Mouse (Mus musculus) kidney, adult 2 months (tissue): ENCODE measurements around the gene Slc17a5.

Source experiments
- CTCF ChIP-seq: fragments of 200-500 bp; conservative IDR thresholded peaks from 2 replicates; pipeline ENCODE4 v1.5.1; 2011; ENCODE audit warnings: low read depth, mild to moderate bottlenecking, control low read depth, low read length, moderate library complexity, mixed read lengths; ENCODE audit not compliant: insufficient read depth, insufficient read length
- POLR2A ChIP-seq: fragments of 200-500 bp; IDR thresholded peaks from one replicate; pipeline ENCODE4 v1.6.1; 2011; ENCODE audit warnings: low read depth, low read length, control low read depth

- TF ChIP-seq CTCF (no peak), POLR2A (no peak)
Measured at GRCm38 (mm10) chr9:78537154-78537873, 50.5 kb downstream of the Slc17a5 start.
